Mouse (Mus musculus) liver, embryonic 11.5 days (tissue): ENCODE measurements around the gene Cdk8. TPM values are rescaled to one million over a fixed set of nuclear protein-coding genes. Genes with fewer than 3 reads are reported as not detected.

ENCODE experiments used
- ATAC-seq: fragments of 200-750 bp; cut with Nextera tagmentation; replicated peaks from 2 replicates; pipeline ENCODE4 v1.8.0; 2017; ENCODE audit warnings: moderate number of reproducible peaks, mild to moderate bottlenecking, moderate TSS enrichment, moderate library complexity; ENCODE audit not compliant: low FRiP score
- DNase-seq: peaks from one replicate; pipeline ENCODE4 v3.0.0-alpha.2; 2017; ENCODE audit warnings: low spot score
- H3K27ac ChIP-seq: fragments of 300-500 bp; sonication (generic); 2 replicates; pipeline ENCODE4 v1.5.1; 2014; ENCODE audit warnings: mild to moderate bottlenecking, low read depth, low read length, control low read depth
- H3K27me3 ChIP-seq: fragments of 300-500 bp; sonication (generic); replicated peaks from 2 replicates; pipeline ENCODE4 v1.6.1; 2014; ENCODE audit warnings: low read length, mixed read lengths; ENCODE audit not compliant: control insufficient read depth, insufficient read depth
- H3K36me3 ChIP-seq: fragments of 300-500 bp; sonication (generic); 2 replicates; pipeline ENCODE4 v1.6.1; 2014; ENCODE audit warnings: mild to moderate bottlenecking, low read length, moderate library complexity, mixed read lengths; ENCODE audit not compliant: control insufficient read depth, insufficient read depth
- H3K4me1 ChIP-seq: fragments of 300-500 bp; sonication (generic); replicated peaks from 2 replicates; pipeline ENCODE4 v1.6.1; 2014; ENCODE audit warnings: low read length, mixed read lengths; ENCODE audit not compliant: control insufficient read depth, insufficient read depth
- H3K4me2 ChIP-seq: fragments of 300-500 bp; sonication (generic); 2 replicates; pipeline ENCODE4 v1.6.1; 2014; ENCODE audit warnings: mild to moderate bottlenecking, control low read depth, moderate library complexity
- H3K4me3 ChIP-seq: fragments of 300-500 bp; sonication (generic); 2 replicates; pipeline ENCODE4 v1.5.1; 2014; ENCODE audit warnings: low read depth, low read length, control low read depth
- H3K9ac ChIP-seq: fragments of 300-500 bp; sonication (generic); 2 replicates; pipeline ENCODE4 v1.6.1; 2014; ENCODE audit warnings: low read depth, low read length, control low read depth
- H3K9me3 ChIP-seq: fragments of 300-500 bp; sonication (generic); 2 replicates; pipeline ENCODE4 v1.6.1; 2016; ENCODE audit warnings: low read length, inconsistent platforms, mixed read lengths; ENCODE audit not compliant: control insufficient read depth
- WGBS: fragments of 180-500 bp; shearing (Covaris S2); extraction: QIAGEN DNeasy Blood & Tissue Kit; methylation state at CpG from one replicate; pipeline ENCODE4 v1.1.7; 2014; 5-methylcytosine and 5-hydroxymethylcytosine counted together
- polyA plus RNA-seq: library from polyadenylated mRNA; unstranded; fragments of >200 nt; fragmentation: Nextera tagmentation; extraction: Ambion mirVana; gene quantifications from 2 replicates; pipeline ENCODE4 v1.2.1, GENCODE M21; 2014

Gene Cdk8
- polyA plus RNA-seq, 1 experiment from 2014 or later = 34.3 TPM

GRCm38 (mm10) chr5:146253644-146254043 lies 22.6 kb downstream of the Cdk8 start:
- Histone ChIP-seq H3K4me3 (no peak overlapping the region), H3K27me3 (no peaks in the 10 kb centered on the region), H3K9ac (no peak overlapping the region), H3K9me3 (no peaks in the 10 kb centered on the region), H3K36me3 (peaks cover 2% of the 10 kb centered on the region; the same call in 1 of the 2 replicates), H3K27ac (no peak overlapping the region), H3K4me1 (peaks cover 25% of the 10 kb centered on the region), H3K4me2 (no peak overlapping the region)
- DNase-seq = no peak
- no peak for ATAC-seq
- WGBS = 85% methylated on average over 5 of the region's 5 CpGs

- DNase-seq = no peak
- WGBS = 56% methylated on average over 9 of the region's 9 CpGs
Measured at GRCm38 (mm10) chr5:146260003-146260402, 29.0 kb downstream of the Cdk8 start.

GRCm38 (mm10) chr5:146265934-146266591 lies 35.0 kb downstream of the Cdk8 start:
- Histone ChIP-seq H3K4me3 (no peak overlapping the region), H3K9ac (no peak overlapping the region), H3K27ac (no peak overlapping the region), H3K4me2 (no peak overlapping the region), H3K4me1 (no peaks in the 10 kb centered on the region), H3K9me3 (no peaks in the 10 kb centered on the region), H3K27me3 (no peaks in the 10 kb centered on the region), H3K36me3 (peaks cover 9% of the 10 kb centered on the region; the same call in 1 of the 2 replicates)
- DNase-seq (no peak), ATAC-seq (no peak)
- WGBS = 77% methylated on average over 4 of the region's 6 CpGs

More at GRCm38 (mm10) chr5:146260003-146260402, 29.0 kb downstream of the Cdk8 start:
- no peak for ATAC-seq
- Histone ChIP-seq H3K4me3 (no peak overlapping the region), H3K4me2 (no peak overlapping the region), H3K27ac (no peak overlapping the region), H3K36me3 (peaks cover 2% of the 10 kb centered on the region; the same call in 1 of the 2 replicates), H3K4me1 (no peaks in the 10 kb centered on the region), H3K9ac (no peak overlapping the region), H3K27me3 (no peaks in the 10 kb centered on the region), H3K9me3 (no peaks in the 10 kb centered on the region)

GRCm38 (mm10) chr5:146267776-146268175 lies 36.7 kb downstream of the Cdk8 start:
- no peak overlapping the region for H3K27ac ChIP-seq
- no peak overlapping the region for H3K4me2 ChIP-seq
- H3K4me3 ChIP-seq = no peak overlapping the region
- no peaks in the 10 kb centered on the region for H3K27me3 ChIP-seq
- WGBS = 89% methylated on average over 7 of the region's 7 CpGs
- H3K9ac ChIP-seq = no peak overlapping the region
- DNase-seq = no peak
- H3K4me1 ChIP-seq = no peaks in the 10 kb centered on the region; the same call in 1 of the 2 replicates
- H3K36me3 ChIP-seq = peaks cover 12% of the 10 kb centered on the region; the same call in 1 of the 2 replicates
- no peaks in the 10 kb centered on the region for H3K9me3 ChIP-seq
- ATAC-seq = no peak

- no peak overlapping the region for H3K27ac ChIP-seq
- H3K4me3 ChIP-seq = no peak overlapping the region
- no peaks in the 10 kb centered on the region for H3K27me3 ChIP-seq
- no peak for ATAC-seq
- H3K36me3 ChIP-seq = peaks cover 12% of the 10 kb centered on the region; the same call in 1 of the 2 replicates
- no peak overlapping the region for H3K9ac ChIP-seq
- H3K9me3 ChIP-seq = no peaks in the 10 kb centered on the region
- WGBS = 75% methylated on average over 9 of the region's 9 CpGs
- no peak overlapping the region for H3K4me2 ChIP-seq
- DNase-seq = no peak
- H3K4me1 ChIP-seq = no peaks in the 10 kb centered on the region; the same call in 1 of the 2 replicates
Measured at GRCm38 (mm10) chr5:146270593-146270992, 39.6 kb downstream of the Cdk8 start.

GRCm38 (mm10) chr5:146271662-146272061 lies 40.6 kb downstream of the Cdk8 start:
- no peaks in the 10 kb centered on the region for H3K9me3 ChIP-seq
- DNase-seq (no peak), ATAC-seq (peak; percentile 61)
- H3K9ac ChIP-seq = no peak overlapping the region
- WGBS = 94% methylated on average over 5 of the region's 5 CpGs
- H3K4me1 ChIP-seq = no peaks in the 10 kb centered on the region; the same call in 1 of the 2 replicates
- no peaks in the 10 kb centered on the region for H3K27me3 ChIP-seq
- H3K27ac ChIP-seq = no peak overlapping the region
- H3K36me3 ChIP-seq = peaks cover 12% of the 10 kb centered on the region; the same call in 1 of the 2 replicates
- no peak overlapping the region for H3K4me3 ChIP-seq
- H3K4me2 ChIP-seq = no peak overlapping the region

GRCm38 (mm10) chr5:146273096-146273495 lies 42.1 kb downstream of the Cdk8 start:
- Histone ChIP-seq H3K4me1 (no peaks in the 10 kb centered on the region; the same call in 1 of the 2 replicates), H3K36me3 (peaks cover 12% of the 10 kb centered on the region; the same call in 1 of the 2 replicates), H3K9ac (no peak overlapping the region), H3K27ac (no peak overlapping the region), H3K4me2 (no peak overlapping the region), H3K27me3 (no peaks in the 10 kb centered on the region), H3K9me3 (no peaks in the 10 kb centered on the region), H3K4me3 (no peak overlapping the region)
- no peak for ATAC-seq
- WGBS = 92% methylated on average over 4 of the region's 4 CpGs
- DNase-seq = no peak

- Histone ChIP-seq H3K4me1 (no peaks in the 10 kb centered on the region; the same call in 1 of the 2 replicates), H3K4me3 (no peak overlapping the region), H3K36me3 (peaks cover 6% of the 10 kb centered on the region; the same call in 1 of the 2 replicates), H3K9me3 (no peaks in the 10 kb centered on the region), H3K27me3 (no peaks in the 10 kb centered on the region), H3K4me2 (no peak overlapping the region), H3K27ac (no peak overlapping the region), H3K9ac (no peak overlapping the region)
- no peak for DNase-seq
- no peak for ATAC-seq
- WGBS = 91% methylated on average over 4 of the region's 4 CpGs
Measured at GRCm38 (mm10) chr5:146274420-146275045, 43.5 kb downstream of the Cdk8 start.
